Mouse (Mus musculus) layer of hippocampus, adult 2 months (tissue): ENCODE measurements around the gene Kcnab3. TPM values are rescaled to one million over a fixed set of nuclear protein-coding genes. Genes with fewer than 3 reads are reported as not detected.

ENCODE experiments used
- DNase-seq, 2 experiments: peaks; one replicate each; pipeline ENCODE4 v3.0.0; 2022; ENCODE audit warnings: low spot score in 2 of 2
- H3K27ac ChIP-seq: fragments of 200-600 bp; 2 replicates; pipeline ENCODE4 v1.8.1; 2022
- H3K4me3 ChIP-seq: fragments of 200-600 bp; 2 replicates; pipeline ENCODE4 v1.8.1; 2022; ENCODE audit warnings: mild to moderate bottlenecking
- CTCF ChIP-seq: fragments of 200-600 bp; conservative IDR thresholded peaks from 2 replicates; pipeline ENCODE4 v1.8.1; 2022; ENCODE audit warnings: antibody characterized with exemption, mild to moderate bottlenecking, moderate library complexity
- total RNA-seq, 2 experiments: library from RNA; stranded (reverse); gene quantifications; 2 replicates each; pipeline ENCODE4 v1.2.3; 2021

Kcnab3 gene
- total RNA-seq, 2 experiments from 2014 or later, result 20.6 to 26.1 TPM

- no peak for DNase-seq
- Histone ChIP-seq H3K4me3 (peak overlapping the region; percentile 64), H3K27ac (peak overlapping the region; percentile 90)
- TF ChIP-seq CTCF, result no peak
These were observed 3.2 kb upstream of the Kcnab3 start for GRCm38 (mm10) chr11:69322693-69323471.

GRCm38 (mm10) chr11:69323667-69324111 lies 2.4 kb upstream of the Kcnab3 start, which contains the start of the genes Cntrob and Trappc1:
Gene Cntrob, minus strand, starts transcription at chr11:69323775.
Gene Trappc1, plus strand, starts transcription at chr11:69323980.
- Histone ChIP-seq H3K4me3 (peak within 1 kb of the TSS; percentile 64), H3K27ac (peak within 1 kb of the TSS; percentile 93)
- DNase-seq, result peak; percentile 99
- no peak for TF ChIP-seq CTCF

- peak overlapping the region; percentile 64 for H3K4me3 ChIP-seq
- no peak for DNase-seq
- peak overlapping the region; percentile 93; the same call in 1 of the 2 replicates for H3K27ac ChIP-seq
- no peak for TF ChIP-seq CTCF
These were observed 1.3 kb upstream of the Kcnab3 start for GRCm38 (mm10) chr11:69324749-69325148.

- TF ChIP-seq CTCF, result no peak
- Histone ChIP-seq H3K4me3 (peak overlapping the region; percentile 65), H3K27ac (peak overlapping the region; percentile 84)
- DNase-seq, result no peak
These were observed 524 bp downstream of the Kcnab3 start for GRCm38 (mm10) chr11:69326408-69327156.

- H3K4me3 ChIP-seq, result no peak overlapping the region
- no peak for DNase-seq
These were observed 1.0 kb downstream of the Kcnab3 start for GRCm38 (mm10) chr11:69327157-69327442.

GRCm38 (mm10) chr11:69327648-69328047 lies 1.6 kb downstream of the Kcnab3 start:
- Histone ChIP-seq H3K27ac (no peak overlapping the region), H3K4me3 (no peak overlapping the region)
- no peak for DNase-seq
- no peak for TF ChIP-seq CTCF

More at GRCm38 (mm10) chr11:69327157-69327442, 1.0 kb downstream of the Kcnab3 start:
- 0 out of 2 replicates have a peak, but pooled peaks have one; percentile 11 for TF ChIP-seq CTCF
- no peak overlapping the region for H3K27ac ChIP-seq

- DNase-seq, result no peak
- Histone ChIP-seq H3K4me3 (no peak overlapping the region), H3K27ac (no peak overlapping the region)
- TF ChIP-seq CTCF, result no peak
These were observed 2.5 kb downstream of the Kcnab3 start for GRCm38 (mm10) chr11:69328517-69328916.

- DNase-seq, result no peak
- H3K4me3 ChIP-seq, result no peak overlapping the region
- H3K27ac ChIP-seq, result peak overlapping the region; percentile 83; the same call in 1 of the 2 replicates
- no peak for TF ChIP-seq CTCF
These were observed 5.1 kb downstream of the Kcnab3 start for GRCm38 (mm10) chr11:69331152-69331551.

GRCm38 (mm10) chr11:69331929-69332405 lies 5.9 kb downstream of the Kcnab3 start:
- Histone ChIP-seq H3K4me3 (peak overlapping the region; percentile 70), H3K27ac (peak overlapping the region; percentile 83)
- TF ChIP-seq CTCF, result no peak
- DNase-seq, result peak; percentile 77 to 82

GRCm38 (mm10) chr11:69332713-69333253 lies 6.7 kb downstream of the Kcnab3 start:
- Histone ChIP-seq H3K4me3 (no peak overlapping the region), H3K27ac (peak overlapping the region; percentile 83)
- DNase-seq, result no peak
- no peak for TF ChIP-seq CTCF

- TF ChIP-seq CTCF, result peak; percentile 65
- Histone ChIP-seq H3K27ac (0 out of 2 replicates have a peak overlapping the region, but pooled peaks have one; percentile 25), H3K4me3 (no peak overlapping the region)
- no peak for DNase-seq
These were observed 7.9 kb downstream of the Kcnab3 start for GRCm38 (mm10) chr11:69333922-69334321.

- no peak for DNase-seq
- H3K4me3 ChIP-seq, result no peak overlapping the region
- TF ChIP-seq CTCF, result no peak
- H3K27ac ChIP-seq, result no peak overlapping the region
These were observed 8.7 kb downstream of the Kcnab3 start for GRCm38 (mm10) chr11:69334796-69335195.
